8 mouse cellular contexts compared by ENCODE assay signal in genomic region chr4:62591326-62591725, GRCm38 (mm10). TPM values are rescaled to one million over a fixed set of nuclear protein-coding genes. Genes with fewer than 3 reads are reported as not detected.
DNase-seq lines count a peak whose midpoint lies in the region; TF ChIP-seq lines count a peak whose summit lies in the region.
"Had no signal": no experiment of that assay in that cellular context is flagged by ENCODE, and none has a peak within 500 bp of the region (broad histone marks: within the 10 kb centered on the region; RNA-seq: fewer than 3 reads in every experiment).

No protein-coding gene starts in this region.

- H3K4me1 ChIP-seq in embryonic facial prominence, embryonic 10.5 days, result peaks cover 16% of the 10 kb centered on the region
- no peaks in the 10 kb centered on the region for H3K4me1 ChIP-seq in liver, adult 2 months (ENCODE audit: control insufficient read depth, insufficient read depth, low read length)
- H3K4me1 ChIP-seq: liver, embryonic 15.5 days had no signal

- H3K9me3 ChIP-seq in embryonic facial prominence, embryonic 10.5 days, result no peaks in the 10 kb centered on the region
- H3K9me3 ChIP-seq: liver, embryonic 15.5 days had no signal

- no peaks in the 10 kb centered on the region for H3K36me3 ChIP-seq in embryonic facial prominence, embryonic 10.5 days (replicated peaks)
- H3K36me3 ChIP-seq in liver, adult 2 months (ENCODE audit: control insufficient read depth, insufficient read depth, low read length), result no peaks in the 10 kb centered on the region
- H3K36me3 ChIP-seq: liver, embryonic 15.5 days had no signal

- no peak overlapping the region for H3K9ac ChIP-seq in liver, adult 2 months (ENCODE audit: low read depth, low read length)
- H3K9ac ChIP-seq: liver, embryonic 15.5 days had no signal

- peak; percentile 77 for DNase-seq in MN1 (ENCODE audit: low spot score)
- peak; percentile 72 for DNase-seq in embryonic facial prominence, embryonic 10.5 days (ENCODE audit: low spot score)
- DNase-seq in heart, postnatal 4 days, result peak; percentile 73
- DNase-seq in liver, adult 2 months (ENCODE audit: extremely low read depth, low read depth, low spot score), result peak; percentile 19
- peak; percentile 67 for DNase-seq in testis, postnatal 10 days (ENCODE audit: low spot score)
- no peak for DNase-seq in spleen, adult 18-20 months
- no peak for DNase-seq in left cerebral cortex, postnatal 36 days (ENCODE audit: low spot score in 2 of 2)

- 9% methylated on average over 11 of the region's 11 CpGs for WGBS in embryonic facial prominence, embryonic 10.5 days
- 47% methylated on average over 11 of the region's 11 CpGs for WGBS in liver, adult 2 months

- no peaks in the 10 kb centered on the region for H3K79me2 ChIP-seq in liver, adult 2 months (ENCODE audit: control insufficient read depth, insufficient read depth, low read length)

- no peak overlapping the region for H3K4me3 ChIP-seq in embryonic facial prominence, embryonic 10.5 days
- H3K4me3 ChIP-seq in liver, adult 2 months (ENCODE audit: insufficient read depth, low read depth, low read length), result no peak overlapping the region
- H3K4me3 ChIP-seq: liver, embryonic 15.5 days had no signal

- H3K27me3 ChIP-seq in embryonic facial prominence, embryonic 10.5 days (replicated peaks; ENCODE audit: low read depth, poor library complexity, severe bottlenecking), result no peaks in the 10 kb centered on the region
- H3K27me3 ChIP-seq in liver, adult 2 months (ENCODE audit: control insufficient read depth, insufficient read depth, low read length), result no peaks in the 10 kb centered on the region
- H3K27me3 ChIP-seq: liver, embryonic 15.5 days had no signal

- intact Hi-C loops in left cerebral cortex, postnatal 36 days (cut with DNase I), result no loop called here

- H3K27ac ChIP-seq in embryonic facial prominence, embryonic 10.5 days (replicated peaks), result peak overlapping the region; percentile 60
- no peak overlapping the region for H3K27ac ChIP-seq in liver, adult 2 months (replicated peaks; ENCODE audit: insufficient read depth, low read depth, low read length)
- H3K27ac ChIP-seq: liver, embryonic 15.5 days had no signal

- TF ChIP-seq CTCF in liver, adult 2 months (IDR thresholded peaks at IDR 0.05; ENCODE audit: low read depth, low read length), result no peak

- TF ChIP-seq POLR2A in liver, adult 2 months (IDR thresholded peaks at IDR 0.05; ENCODE audit: extremely low read depth, insufficient read depth, low read length), result no peak

RNA-seq across cellular contexts. Expression of gene Rgs3, which starts 31.7 kb away (rescaled TPM):
- polyA plus RNA-seq in embryonic facial prominence, embryonic 10.5 days (2016; fragmentation: Nextera tagmentation; extraction: Ambion mirVana), result 35.4 and 35.5 TPM in 2 replicates
- total RNA-seq in heart, postnatal 4 days (2021), result 10 to 100 TPM; 64.1 to 69.4 TPM
- 7.0 and 9.6 TPM in 2 replicates for total RNA-seq in liver, adult 2 months (2014; rRNA removed)
- polyA plus RNA-seq in liver, adult 2 months (2012; rRNA removed), result 8.3 and 13.0 TPM in 2 replicates
- 10 to 100 TPM; 28.2 to 32.3 TPM for total RNA-seq in left cerebral cortex, postnatal 36 days (2021)

Comparison
In these comparisons a context has a peak if more than half of its experiments do, and no peak if none do; other contexts are left out.
1. DNase-seq: peak in MN1 (single experiment), embryonic facial prominence, embryonic 10.5 days (single experiment), heart, postnatal 4 days (single experiment), liver, adult 2 months (single experiment) and testis, postnatal 10 days (single experiment); none in spleen, adult 18-20 months (0 of 2) and left cerebral cortex, postnatal 36 days (0 of 2).